Mouse (Mus musculus): Measurements from ENCODE around the gene Ninj2.

GRCm38 (mm10) chr6:120107586-120107985 lies 14.4 kb downstream of the Ninj2 start:
- TF ChIP-seq POLR2A (IDR thresholded peaks at IDR 0.05; ENCODE audit: borderline replicate concordance, extremely low read depth, low read depth, low read length) (no peak), CTCF (IDR thresholded peaks at IDR 0.05; ENCODE audit: insufficient read depth, low read length) (no peak)

All from lung, adult 2 months (tissue).